Mouse (Mus musculus) erythroblast, embryonic 14.5 days (primary cell): ENCODE data around the gene Smim14. TPM values are rescaled to one million over a fixed set of nuclear protein-coding genes. Genes with fewer than 3 reads are reported as not detected.

Experiments used
- H3K27me3 ChIP-seq: 2 replicates; pipeline ENCODE4 v1.6.1; 2012; ENCODE audit warnings: inconsistent platforms; ENCODE audit not compliant: control insufficient read depth
- H3K36me3 ChIP-seq: 2 replicates; pipeline ENCODE4 v1.6.1; 2012; ENCODE audit warnings: mild to moderate bottlenecking, inconsistent platforms; ENCODE audit not compliant: control insufficient read depth
- H3K4me1 ChIP-seq: 2 replicates; pipeline ENCODE4 v1.6.1; 2012; ENCODE audit warnings: inconsistent platforms; ENCODE audit not compliant: control insufficient read depth
- H3K4me3 ChIP-seq: replicated peaks from 2 replicates; pipeline ENCODE3; 2012; ENCODE audit warnings: moderate library complexity, mild to moderate bottlenecking, inconsistent platforms
- H3K9me3 ChIP-seq: 2 replicates; pipeline ENCODE4 v1.6.1; 2012; ENCODE audit warnings: low read length, inconsistent platforms, mixed read lengths; ENCODE audit not compliant: control insufficient read depth
- GATA1 ChIP-seq: IDR thresholded peaks from 2 replicates; pipeline ENCODE4 v1.6.1; 2012; ENCODE audit warnings: low read length, inconsistent platforms, mixed read lengths
- TAL1 ChIP-seq: IDR thresholded peaks from 3 replicates; pipeline ENCODE4 v1.6.1; 2012; ENCODE audit warnings: low read length, inconsistent platforms, mixed read lengths
- polyA plus RNA-seq: library from polyadenylated mRNA; stranded (reverse); fragments of >175 nt; gene quantifications from 2 replicates; pipeline ENCODE4 v1.2.3, GENCODE M21; 2012

Smim14 gene
- polyA plus RNA-seq: 0.05 and 0.21 TPM in 2 replicates

DNA sequence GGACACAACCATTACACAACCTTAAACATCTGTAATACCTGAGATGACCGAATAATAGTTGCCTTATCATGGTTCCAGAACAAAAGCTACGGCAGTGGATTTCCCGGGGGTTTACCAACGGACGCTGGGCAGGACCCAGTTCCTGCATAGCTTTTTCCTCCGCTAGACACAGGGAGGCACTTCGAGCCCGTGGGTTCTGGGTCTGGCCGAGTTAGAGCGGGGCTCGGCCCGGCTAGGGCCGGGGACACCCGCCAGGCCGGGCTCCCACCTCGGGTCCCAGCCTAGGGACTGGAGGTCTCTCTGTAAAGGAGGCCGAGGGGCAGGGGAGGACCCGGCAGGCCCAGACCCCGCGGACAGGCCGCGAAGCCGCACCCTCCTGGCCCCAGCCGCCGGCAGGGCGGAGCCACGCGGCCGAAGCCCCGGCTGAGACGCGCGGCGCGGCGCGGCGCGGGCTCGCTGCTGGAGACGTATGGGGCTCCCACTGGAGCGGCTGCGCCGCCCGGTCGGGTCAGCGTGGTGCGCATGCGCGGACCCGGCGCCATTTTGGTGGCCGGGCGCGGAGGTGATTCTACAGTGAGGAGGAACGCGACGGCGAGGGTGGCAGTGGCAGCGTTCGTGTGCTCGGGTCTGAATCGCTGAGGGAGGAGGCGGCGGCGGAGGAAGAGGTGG, at the start of gene Smim14, which contains the start of gene Ube2k:
Gene Smim14, minus strand, starts transcription at position 434 of the 669 bp plus-strand sequence.
Gene Ube2k, plus strand, starts transcription at position 483 of the 669 bp plus-strand sequence.
- Histone ChIP-seq H3K36me3 (peaks cover 16% of the 10 kb centered on the region), H3K4me1 (peaks cover 34% of the 10 kb centered on the region), H3K9me3 (no peaks in the 10 kb centered on the region), H3K27me3 (no peaks in the 10 kb centered on the region), H3K4me3 (peak within 1 kb of the TSS; percentile 99)
- TF ChIP-seq TAL1 (no peak), GATA1 (no peak)

DNA sequence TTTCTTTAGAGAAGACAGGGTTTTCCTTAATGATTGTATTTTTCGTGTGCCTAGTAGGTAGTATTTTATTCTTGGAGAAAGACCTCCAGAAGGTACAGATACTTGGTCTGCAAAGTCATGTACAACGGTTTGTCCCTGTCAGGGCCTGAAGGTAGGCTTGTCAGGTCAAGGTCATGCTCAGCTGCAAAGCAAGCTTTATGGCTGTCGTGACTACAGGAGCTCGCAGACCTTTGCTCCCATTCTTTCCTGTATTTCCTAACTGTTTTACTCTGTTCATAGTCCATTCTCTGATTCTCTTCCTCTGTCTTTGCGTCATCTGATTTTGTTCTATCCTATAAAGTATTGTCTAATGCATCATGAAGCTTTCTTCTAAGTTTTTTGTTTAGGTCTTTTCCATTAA, 49.3 kb upstream of the Smim14 start:
- no peak for TF ChIP-seq GATA1
- TF ChIP-seq TAL1: no peak
- Histone ChIP-seq H3K4me3 (no peak overlapping the region), H3K27me3 (no peaks in the 10 kb centered on the region), H3K36me3 (peaks cover 65% of the 10 kb centered on the region), H3K9me3 (no peaks in the 10 kb centered on the region), H3K4me1 (no peaks in the 10 kb centered on the region; the same call in 1 of the 2 replicates)

- H3K27me3 ChIP-seq: no peaks in the 10 kb centered on the region
- H3K4me3 ChIP-seq: no peak overlapping the region
- no peaks in the 10 kb centered on the region for H3K9me3 ChIP-seq
- no peak for TF ChIP-seq GATA1
- TF ChIP-seq TAL1: no peak
- peaks cover 73% of the 10 kb centered on the region for H3K36me3 ChIP-seq
- H3K4me1 ChIP-seq: peaks cover 3% of the 10 kb centered on the region
Observed at GRCm38 (mm10) chr5:65578545-65578944, 41.6 kb upstream of the Smim14 start.

DNA sequence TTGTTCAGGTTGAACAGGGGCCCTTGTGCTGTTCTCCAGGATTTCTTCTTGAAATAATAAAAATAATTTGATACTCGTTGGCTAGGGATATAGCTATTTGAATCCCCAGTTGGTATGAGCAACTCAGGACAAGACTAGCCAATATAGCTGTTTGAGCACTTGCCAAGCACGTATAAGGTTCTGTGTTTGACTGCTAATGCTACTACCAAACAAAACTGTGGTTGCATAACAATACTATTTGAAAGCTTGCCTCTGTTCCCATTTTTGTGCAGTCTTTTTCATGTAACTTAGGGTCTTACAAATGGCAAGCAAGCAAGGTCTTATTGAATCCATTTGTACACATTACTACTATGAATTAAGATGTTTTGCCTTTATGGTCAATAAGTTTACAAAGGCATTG, 38.9 kb upstream of the Smim14 start:
- Histone ChIP-seq H3K4me3 (no peak overlapping the region), H3K36me3 (peaks cover 66% of the 10 kb centered on the region), H3K27me3 (no peaks in the 10 kb centered on the region), H3K9me3 (no peaks in the 10 kb centered on the region), H3K4me1 (peaks cover 3% of the 10 kb centered on the region)
- TF ChIP-seq GATA1: no peak
- TF ChIP-seq TAL1: no peak

DNA sequence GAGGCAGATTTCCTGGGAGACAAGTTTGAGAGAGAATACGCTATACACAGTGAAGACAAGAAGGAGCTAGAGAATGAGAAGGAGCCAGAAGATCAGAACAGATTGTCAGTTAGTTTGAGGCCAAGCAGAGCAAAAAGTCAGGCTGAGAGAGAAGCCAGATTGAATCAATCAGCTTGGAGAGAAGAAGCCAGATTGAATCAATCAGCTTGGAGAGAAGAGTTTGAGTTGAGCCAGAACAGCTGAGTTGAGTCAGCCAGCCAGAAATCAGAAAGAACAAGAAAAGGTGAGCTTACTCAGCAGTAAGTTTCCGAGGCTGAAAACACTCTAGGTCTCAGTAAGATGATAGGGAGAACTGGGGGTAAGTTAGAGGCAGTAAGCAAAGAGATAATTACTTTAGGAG, 37.9 kb upstream of the Smim14 start:
- TF ChIP-seq GATA1 (no peak), TAL1 (no peak)
- no peaks in the 10 kb centered on the region for H3K27me3 ChIP-seq
- H3K36me3 ChIP-seq: peaks cover 67% of the 10 kb centered on the region
- no peak overlapping the region for H3K4me3 ChIP-seq
- H3K4me1 ChIP-seq: peaks cover 3% of the 10 kb centered on the region
- no peaks in the 10 kb centered on the region for H3K9me3 ChIP-seq

DNA sequence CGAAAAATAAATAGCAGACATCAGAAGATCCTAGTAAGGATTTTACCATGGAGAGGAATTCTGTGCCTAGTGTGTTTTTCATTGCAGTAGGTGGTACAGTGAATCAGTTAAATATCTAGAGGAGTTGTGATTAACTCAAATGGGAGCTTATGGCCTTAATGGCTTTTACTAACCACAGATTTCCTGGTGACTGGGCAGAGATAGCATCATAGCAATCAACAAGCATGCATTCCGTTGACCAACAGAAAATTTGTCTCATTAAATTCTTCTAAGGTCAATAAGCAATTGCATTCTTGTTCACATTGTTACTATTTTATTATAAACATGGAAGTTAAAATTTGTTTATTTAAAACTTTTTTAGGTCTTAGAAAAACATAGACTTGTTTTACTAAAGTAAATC, 28.5 kb upstream of the Smim14 start:
- peaks cover 53% of the 10 kb centered on the region for H3K36me3 ChIP-seq
- H3K9me3 ChIP-seq: no peaks in the 10 kb centered on the region
- H3K27me3 ChIP-seq: no peaks in the 10 kb centered on the region
- no peak overlapping the region for H3K4me3 ChIP-seq
- TF ChIP-seq GATA1: no peak
- TF ChIP-seq TAL1: no peak
- peaks cover 11% of the 10 kb centered on the region for H3K4me1 ChIP-seq

DNA sequence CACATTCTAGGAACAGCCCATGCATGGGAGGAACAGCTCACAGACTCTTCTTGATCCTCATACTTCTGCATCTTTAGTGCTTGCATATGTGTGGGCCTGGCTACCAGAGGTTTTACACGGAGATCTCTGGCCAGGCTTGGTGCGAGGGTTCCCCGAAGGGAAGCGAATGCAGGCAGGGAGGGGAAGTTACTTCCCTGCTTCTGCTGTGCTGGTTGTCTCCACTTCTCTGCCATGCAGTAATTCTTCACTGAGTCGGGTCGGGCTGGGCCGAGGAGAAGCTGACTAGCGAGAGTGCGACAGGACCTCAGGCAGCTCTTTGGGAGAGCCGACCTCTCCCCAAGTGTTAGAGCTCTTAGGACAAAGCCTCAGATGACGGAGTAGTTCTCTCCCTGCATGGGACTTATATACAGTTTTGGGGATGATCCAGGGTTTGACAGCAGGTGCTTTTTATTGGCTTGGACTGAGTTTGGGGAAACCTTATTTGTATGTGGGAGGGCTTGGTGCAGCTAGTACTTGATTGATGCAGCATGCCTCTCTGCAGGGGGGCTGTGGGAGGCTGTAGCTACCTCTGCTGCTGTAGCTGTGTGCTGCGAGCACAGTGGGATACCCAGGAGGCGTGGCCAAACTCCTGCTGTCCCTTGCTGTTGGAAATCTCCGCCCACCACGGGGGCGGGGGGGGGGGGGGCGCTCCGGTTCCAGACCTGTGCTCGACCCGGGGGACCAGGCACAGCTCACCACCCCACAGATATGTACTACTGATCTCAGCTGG, 24.3 kb upstream of the Smim14 start:
- H3K4me1 ChIP-seq: peaks cover 13% of the 10 kb centered on the region
- H3K4me3 ChIP-seq: no peak overlapping the region
- TF ChIP-seq GATA1 (no peak), TAL1 (no peak)
- no peaks in the 10 kb centered on the region for H3K27me3 ChIP-seq
- H3K9me3 ChIP-seq: no peaks in the 10 kb centered on the region
- H3K36me3 ChIP-seq: peaks cover 43% of the 10 kb centered on the region

- Histone ChIP-seq H3K27me3 (no peaks in the 10 kb centered on the region), H3K4me3 (no peak overlapping the region), H3K4me1 (peaks cover 12% of the 10 kb centered on the region), H3K9me3 (no peaks in the 10 kb centered on the region), H3K36me3 (peaks cover 48% of the 10 kb centered on the region)
- TF ChIP-seq GATA1: no peak
- no peak for TF ChIP-seq TAL1
Observed at GRCm38 (mm10) chr5:65557109-65557508, 20.1 kb upstream of the Smim14 start.

DNA sequence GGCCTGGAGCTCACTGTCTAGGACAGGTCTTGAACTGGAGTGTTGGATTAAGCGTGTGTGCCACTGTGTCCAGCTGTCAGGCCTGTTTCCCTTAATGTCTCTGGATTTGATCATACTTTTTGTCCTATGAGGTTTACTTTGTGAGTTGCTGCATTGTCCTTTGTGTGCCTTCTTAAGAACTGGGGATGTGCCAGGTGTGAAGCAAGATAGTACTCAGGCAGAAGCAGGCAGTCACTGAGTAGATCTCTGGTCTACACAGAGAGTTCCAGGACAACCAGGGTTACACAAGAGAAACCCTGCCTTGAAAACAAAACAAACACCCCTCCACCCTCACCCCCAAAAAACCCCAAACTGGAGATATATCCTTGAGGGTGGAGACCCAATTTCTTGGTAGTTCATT, 12.7 kb upstream of the Smim14 start:
- no peaks in the 10 kb centered on the region for H3K9me3 ChIP-seq
- TF ChIP-seq GATA1: no peak
- no peak for TF ChIP-seq TAL1
- peaks cover 18% of the 10 kb centered on the region for H3K4me1 ChIP-seq
- no peak overlapping the region for H3K4me3 ChIP-seq
- H3K27me3 ChIP-seq: no peaks in the 10 kb centered on the region
- peaks cover 57% of the 10 kb centered on the region for H3K36me3 ChIP-seq

DNA sequence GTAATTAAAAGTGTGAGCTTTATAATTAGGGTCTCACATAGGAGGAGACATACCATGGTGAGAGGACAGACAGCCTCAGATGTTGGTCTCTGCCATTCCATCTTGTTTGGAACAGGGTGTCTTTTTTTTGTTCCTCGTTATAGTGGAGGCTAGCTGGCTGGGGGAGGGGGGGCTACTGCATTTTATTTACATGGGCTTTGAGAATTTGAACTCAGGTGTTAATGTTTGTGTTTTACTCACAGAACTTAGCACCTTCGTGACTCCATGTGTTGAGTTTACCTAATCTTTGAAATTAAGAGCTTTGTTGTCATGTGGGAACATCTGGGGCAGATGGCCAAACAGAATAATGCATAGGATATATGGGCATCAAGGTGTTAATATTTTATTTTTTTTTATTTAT, 7.6 kb upstream of the Smim14 start:
- H3K9me3 ChIP-seq: no peaks in the 10 kb centered on the region
- H3K27me3 ChIP-seq: no peaks in the 10 kb centered on the region
- H3K4me3 ChIP-seq: no peak overlapping the region
- peaks cover 25% of the 10 kb centered on the region for H3K4me1 ChIP-seq
- TF ChIP-seq TAL1: no peak
- TF ChIP-seq GATA1: no peak
- peaks cover 62% of the 10 kb centered on the region for H3K36me3 ChIP-seq
